Mouse (Mus musculus): ENCODE measurements around the gene Maml3.

DNA sequence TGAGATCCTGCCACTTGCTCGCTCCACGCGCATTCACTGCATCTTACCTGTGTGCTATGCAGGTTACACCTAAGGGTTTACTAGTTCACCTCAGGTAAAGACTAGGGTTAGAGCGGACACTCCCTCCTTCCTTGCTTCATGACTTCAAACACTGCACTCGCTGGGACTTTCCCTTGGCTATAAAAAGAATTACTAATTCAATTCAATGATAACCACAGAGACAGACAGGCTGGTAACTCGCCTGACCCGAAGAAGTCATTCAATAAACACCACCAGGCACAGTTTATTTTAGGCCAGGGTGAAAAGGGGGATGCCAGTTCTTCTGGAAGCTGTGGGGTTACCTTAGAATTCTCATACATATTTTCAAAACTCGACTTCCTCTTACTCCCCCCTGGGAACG, 199.0 kb downstream of the Maml3 start:
- TF ChIP-seq CTCF (IDR thresholded peaks at IDR 0.05; ENCODE audit: control insufficient read depth, insufficient read depth, insufficient read length) (no peak), USF1 (IDR thresholded peaks at IDR 0.05; ENCODE audit: low read depth) (no peak), CEBPB (IDR thresholded peaks at IDR 0.05; ENCODE audit: low read depth) (no peak), MAX (IDR thresholded peaks at IDR 0.05) (no peak), MYOD1 (IDR thresholded peaks at IDR 0.05; ENCODE audit: control insufficient read depth, insufficient read length, low read depth) (no peak), MYOG (IDR thresholded peaks at IDR 0.05; ENCODE audit: control insufficient read depth, extremely low read depth, insufficient read length) (no peak), FOSL1 (IDR thresholded peaks at IDR 0.05; ENCODE audit: insufficient read depth, low read length, poor library complexity, severe bottlenecking) (no peak)

Data from C2C12 (cell line).